Mouse (Mus musculus): Measurements from ENCODE around the gene Me1.

The Me1 gene

GRCm38 (mm10) chr9:86708921-86709320, 13.2 kb upstream of the Me1 start:
- DNase-seq (ENCODE audit: low read depth, low spot score): no peak

- no peak for DNase-seq (ENCODE audit: low read depth, low spot score)
Measured at GRCm38 (mm10) chr9:86707431-86707830, 11.7 kb upstream of the Me1 start.

DNA sequence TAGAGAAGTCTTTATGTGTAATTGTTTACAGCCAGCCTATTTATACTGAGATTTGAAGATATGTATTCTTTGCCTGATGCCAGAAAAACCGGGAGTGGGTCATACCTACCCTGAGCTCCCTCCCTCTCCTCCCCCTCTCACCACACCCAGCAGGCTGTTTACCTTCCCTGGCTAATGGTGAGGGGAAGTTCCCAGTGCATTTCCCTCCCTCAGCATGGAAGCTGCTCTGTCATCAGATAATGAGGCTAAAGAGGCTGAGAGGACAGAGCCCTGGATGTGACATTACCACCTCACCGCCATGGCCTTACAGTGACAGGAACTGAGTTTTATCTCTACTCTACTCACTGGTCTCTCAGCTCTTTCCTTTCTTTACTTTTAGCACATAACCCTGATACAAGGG, 6.1 kb upstream of the Me1 start:
- no peak for DNase-seq (ENCODE audit: low read depth, low spot score)

GRCm38 (mm10) chr9:86701264-86701663, 5.5 kb upstream of the Me1 start:
- DNase-seq (ENCODE audit: low read depth, low spot score): no peak

GRCm38 (mm10) chr9:86695199-86695817, 445 bp downstream of the Me1 start:
- DNase-seq (ENCODE audit: low read depth, low spot score): peak; percentile 35

DNA sequence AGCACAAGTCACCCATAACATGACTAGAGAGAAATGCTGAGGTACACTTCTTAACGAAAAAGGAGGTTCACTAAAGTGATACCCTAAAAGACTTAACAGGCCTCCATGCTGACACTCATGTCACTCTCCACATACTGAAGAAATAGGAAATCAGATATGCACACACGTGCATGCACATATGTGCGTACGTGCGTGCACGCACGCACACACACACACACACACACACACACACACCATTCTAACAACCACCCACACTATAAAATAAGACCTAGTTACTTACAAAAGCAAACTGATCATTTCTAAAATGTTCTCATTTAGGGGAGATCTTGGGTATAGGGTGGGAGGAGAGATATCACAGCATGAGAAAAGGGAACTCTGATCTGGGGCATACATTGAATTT, 1.1 kb downstream of the Me1 start:
- DNase-seq (ENCODE audit: low read depth, low spot score): no peak

- DNase-seq (ENCODE audit: low read depth, low spot score): no peak
Measured at GRCm38 (mm10) chr9:86693935-86694334, 1.8 kb downstream of the Me1 start.

DNA sequence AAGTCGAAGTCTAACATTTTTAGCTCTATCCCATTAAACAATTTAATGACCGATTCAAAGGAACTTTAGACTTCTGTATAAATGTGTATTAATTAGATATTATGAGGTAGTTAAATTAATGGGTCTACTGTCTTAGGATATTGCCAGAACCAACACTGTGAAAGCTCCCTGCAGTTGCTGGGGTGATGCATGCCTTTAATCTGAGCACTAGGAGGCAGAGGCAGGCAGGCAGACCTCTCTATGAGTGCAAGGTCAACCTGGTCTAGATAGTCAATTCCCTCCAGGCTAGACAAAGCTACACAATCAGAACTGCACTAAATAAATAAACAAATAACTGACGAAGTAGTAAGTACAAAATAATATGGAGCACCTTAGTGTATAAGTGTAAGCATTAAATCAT, 3.1 kb downstream of the Me1 start:
- no peak for DNase-seq (ENCODE audit: low read depth, low spot score)

DNA sequence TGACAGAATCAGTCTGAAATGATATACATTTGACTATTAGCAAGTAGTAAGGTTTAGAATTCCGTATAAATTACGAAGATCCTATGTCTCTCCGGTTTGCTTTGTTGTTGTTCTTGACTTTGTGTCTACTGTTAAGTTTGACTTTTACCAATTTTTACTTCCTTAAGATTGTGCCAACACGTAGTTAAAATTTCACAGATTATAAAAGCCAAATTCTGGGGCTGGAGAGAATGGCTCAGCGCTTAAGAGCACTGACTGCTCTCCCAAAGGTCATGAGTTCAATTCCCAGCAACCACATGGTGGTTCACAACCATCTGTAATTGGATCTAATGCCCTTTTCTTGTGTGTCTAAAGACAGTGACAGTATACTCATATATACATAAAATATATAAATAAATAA, 3.5 kb downstream of the Me1 start:
- no peak for DNase-seq (ENCODE audit: low read depth, low spot score)

DNA sequence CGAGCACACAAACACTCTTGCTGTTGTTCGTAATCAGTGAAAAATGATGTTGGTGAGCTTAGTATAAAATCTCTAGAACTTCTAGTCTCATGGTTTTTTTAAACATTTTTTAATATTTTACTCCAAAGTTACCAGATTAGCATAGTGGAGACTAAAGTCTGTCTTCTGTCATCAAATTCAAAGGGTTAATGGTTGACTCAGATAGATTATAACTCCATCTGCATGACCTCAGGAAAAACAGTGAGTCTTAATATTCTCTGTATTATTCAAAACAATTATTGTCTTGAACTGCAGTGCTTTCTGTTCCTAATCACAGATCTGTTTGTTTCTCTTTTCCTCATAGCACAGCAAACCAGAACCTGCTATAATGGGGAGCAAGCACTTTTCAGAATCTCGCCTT, 4.7 kb downstream of the Me1 start:
- no peak for DNase-seq (ENCODE audit: low read depth, low spot score)

GRCm38 (mm10) chr9:86683713-86684209, 12.0 kb downstream of the Me1 start:
- DNase-seq (ENCODE audit: low read depth, low spot score): no peak

GRCm38 (mm10) chr9:86682844-86683243, 12.9 kb downstream of the Me1 start:
- DNase-seq (ENCODE audit: low read depth, low spot score): peak; percentile 59

DNA sequence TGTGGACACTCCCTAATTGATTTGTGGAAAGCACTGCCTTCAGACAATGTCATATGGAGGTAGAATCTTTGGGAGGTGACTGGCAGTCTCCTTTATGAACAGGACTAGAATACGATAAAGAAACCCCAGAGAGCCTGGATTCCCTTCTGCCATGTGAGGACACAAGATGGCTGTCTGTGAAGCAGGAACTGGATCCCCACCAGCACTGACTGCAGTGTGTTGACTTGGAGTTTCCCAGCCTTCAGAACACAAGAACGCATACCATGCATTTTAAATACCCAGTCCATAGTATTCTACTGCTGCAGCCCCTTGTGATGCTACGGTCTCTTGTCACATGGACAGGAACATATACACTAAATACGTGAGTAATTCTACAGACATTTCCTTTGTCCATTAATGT, 13.5 kb downstream of the Me1 start:
- no peak for DNase-seq (ENCODE audit: low read depth, low spot score)

DNA sequence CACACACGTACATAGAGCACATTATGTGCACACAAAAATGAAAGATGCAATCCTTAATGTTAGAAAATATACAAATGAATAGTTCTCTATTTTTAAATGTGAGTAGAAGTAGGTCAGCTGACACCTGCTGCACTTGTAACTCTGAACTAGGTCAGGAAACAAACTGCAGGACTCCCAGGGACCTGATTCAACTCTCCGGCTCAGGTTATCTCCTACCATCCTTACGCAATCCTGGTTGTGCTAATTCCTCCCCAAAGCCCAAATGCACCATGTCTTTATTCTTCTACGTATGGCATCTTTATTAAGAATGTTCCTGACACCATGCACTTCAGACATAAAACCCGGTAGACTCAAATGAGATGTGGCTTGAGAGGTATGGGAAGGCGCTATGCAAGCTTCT, 15.3 kb downstream of the Me1 start:
- DNase-seq (ENCODE audit: low read depth, low spot score): no peak

GRCm38 (mm10) chr9:86679843-86680417, 15.8 kb downstream of the Me1 start:
- DNase-seq (ENCODE audit: low read depth, low spot score): no peak

DNA sequence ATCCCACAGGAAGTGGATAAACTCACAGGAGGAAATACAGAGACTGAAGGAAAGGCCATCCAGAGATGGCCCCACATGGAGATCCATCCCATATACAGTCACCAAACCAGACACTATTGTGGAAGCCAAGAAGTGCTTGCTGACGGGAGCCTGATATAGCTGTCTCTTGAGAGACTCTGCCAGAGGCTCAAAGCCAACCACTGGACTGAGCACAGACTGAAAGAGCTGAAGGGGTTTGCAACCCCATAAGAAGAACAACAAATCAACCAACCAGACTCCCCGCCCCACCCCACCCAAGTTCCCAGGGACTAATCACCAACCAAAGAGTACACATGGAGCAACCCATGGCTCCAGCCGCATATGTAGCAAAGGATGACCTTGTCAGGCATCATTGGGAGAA, 19.5 kb downstream of the Me1 start:
- DNase-seq (ENCODE audit: low read depth, low spot score): no peak

DNA sequence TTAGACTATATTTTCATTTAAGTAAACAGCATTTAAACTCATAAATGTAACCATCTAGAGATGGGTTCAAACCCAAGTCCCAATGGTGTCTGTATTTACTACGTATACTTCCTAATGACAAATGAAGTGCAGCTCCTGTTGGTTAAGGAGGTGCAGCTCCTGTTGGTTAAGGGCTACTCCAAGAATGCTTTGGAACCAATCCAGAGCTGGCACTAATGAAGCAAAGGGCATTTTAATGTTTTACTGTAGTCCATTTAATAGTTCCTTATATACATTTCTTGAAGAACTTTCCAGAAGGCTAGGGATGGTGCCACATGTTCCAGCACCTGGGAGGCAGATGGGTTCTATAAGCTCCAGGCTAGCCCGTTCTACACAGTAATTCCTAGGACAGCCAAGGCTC, 20.3 kb downstream of the Me1 start:
- no peak for DNase-seq (ENCODE audit: low read depth, low spot score)

DNA sequence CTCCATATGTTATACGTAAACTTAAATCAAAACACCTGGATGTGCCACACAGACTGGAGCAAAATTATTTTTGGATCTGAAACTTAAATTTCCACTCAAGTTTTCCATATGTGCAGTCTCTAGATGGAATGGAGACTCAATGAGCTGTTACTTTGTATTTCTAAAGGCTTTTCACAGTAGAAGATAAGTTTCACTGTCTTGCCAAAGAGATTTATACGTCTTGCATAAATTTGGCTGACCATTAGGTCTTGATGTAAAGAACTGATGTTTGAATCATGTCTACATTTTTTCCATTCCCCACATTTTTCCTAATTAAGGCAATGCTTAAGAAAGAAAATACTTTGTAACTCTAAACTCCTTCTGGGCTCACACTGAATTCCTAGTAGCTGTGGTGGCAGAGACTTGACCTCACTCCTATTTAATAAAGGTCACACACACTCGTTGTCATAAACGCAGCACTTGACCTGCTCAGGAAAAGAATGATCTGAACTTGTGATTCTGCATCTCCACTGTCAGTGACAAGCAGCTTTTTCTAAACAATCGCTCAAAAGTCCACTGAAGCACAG, 22.8 kb downstream of the Me1 start:
- no peak for DNase-seq (ENCODE audit: low read depth, low spot score)

- peak; percentile 17 for DNase-seq (ENCODE audit: low read depth, low spot score)
Measured at GRCm38 (mm10) chr9:86668590-86669252, 27.0 kb downstream of the Me1 start.

DNA sequence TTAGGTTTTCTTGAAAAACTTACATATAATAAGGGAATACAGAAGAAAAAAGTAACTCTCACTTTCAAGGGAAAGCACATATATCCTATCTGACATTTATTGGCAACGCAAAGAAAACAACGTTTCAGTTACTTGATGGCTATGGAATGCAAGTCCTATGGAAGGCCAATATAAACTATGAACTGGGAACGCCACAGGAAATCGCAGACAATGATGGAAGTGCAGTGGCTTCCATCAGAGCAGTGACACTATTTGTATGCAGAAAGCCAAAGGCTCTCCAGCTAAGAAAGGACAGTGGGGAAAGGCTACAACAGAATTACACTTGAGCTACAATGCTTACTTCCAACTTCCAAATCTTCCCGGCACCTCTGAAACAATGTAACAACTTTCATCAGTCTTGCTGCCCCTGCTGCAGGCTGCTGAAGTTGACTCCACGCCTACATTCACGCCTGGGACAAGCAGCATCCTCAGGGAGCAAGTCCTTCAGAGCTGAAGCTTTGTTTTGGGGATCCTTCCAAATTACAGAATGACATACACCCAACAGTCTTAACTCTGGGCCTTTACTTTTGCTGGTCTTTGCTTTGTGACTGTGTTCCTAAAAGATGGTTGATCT, 28.5 kb downstream of the Me1 start:
- DNase-seq (ENCODE audit: low read depth, low spot score): no peak

DNA sequence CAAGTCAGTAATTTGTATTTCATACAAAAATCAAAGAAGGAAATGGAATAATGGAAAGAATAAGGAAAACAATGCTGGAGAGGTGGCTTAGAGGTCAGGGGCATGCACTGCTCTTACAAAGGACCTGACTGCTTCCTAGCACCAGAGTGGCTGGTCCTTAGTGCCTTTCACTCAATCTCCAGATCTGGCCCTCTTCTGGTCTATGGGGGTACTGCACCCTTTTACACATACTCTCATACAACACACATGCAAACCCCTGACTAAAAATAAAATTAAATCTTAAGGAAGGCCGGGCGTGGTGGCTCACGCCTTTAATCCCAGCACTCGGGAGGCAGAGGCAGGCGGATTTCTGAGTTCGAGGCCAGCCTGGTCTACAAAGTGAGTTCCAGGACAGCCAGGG, 34.1 kb downstream of the Me1 start:
- DNase-seq (ENCODE audit: low read depth, low spot score): no peak

DNA sequence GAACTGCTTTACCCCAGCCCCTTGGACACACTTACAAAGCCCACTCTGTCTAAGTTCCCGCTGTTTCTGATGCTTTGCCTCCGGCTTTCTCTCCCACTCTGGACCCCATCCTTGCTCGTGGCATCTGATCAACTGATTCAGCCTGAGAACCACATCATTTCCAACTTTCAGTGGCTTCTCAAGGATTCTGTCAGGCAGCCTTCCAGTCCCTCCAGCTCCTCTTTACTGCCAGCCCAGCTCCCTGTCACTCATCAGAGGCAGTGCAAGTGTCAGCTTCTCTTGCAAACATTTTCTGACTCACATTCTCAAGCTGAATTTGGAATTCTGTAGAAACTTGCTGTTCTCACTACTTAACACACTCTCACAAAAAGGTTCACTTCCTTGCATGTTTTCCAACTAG, 34.5 kb downstream of the Me1 start:
- DNase-seq (ENCODE audit: low read depth, low spot score): peak; percentile 60
